Mouse (Mus musculus) neural tube, postnatal 0 days (tissue): Measurements from ENCODE around the gene Rab24. TPM values are rescaled to one million over a fixed set of nuclear protein-coding genes. Genes with fewer than 3 reads are reported as not detected.

ENCODE experiments used
- polyA plus RNA-seq: library from polyadenylated mRNA; unstranded; fragments of >200 nt; fragmentation: Nextera tagmentation; extraction: Ambion mirVana; gene quantifications from 2 replicates; pipeline ENCODE4 v1.2.1, GENCODE M21; 2015

The Rab24 gene
- 98.3 and 99.3 TPM in 2 replicates for polyA plus RNA-seq

DNA sequence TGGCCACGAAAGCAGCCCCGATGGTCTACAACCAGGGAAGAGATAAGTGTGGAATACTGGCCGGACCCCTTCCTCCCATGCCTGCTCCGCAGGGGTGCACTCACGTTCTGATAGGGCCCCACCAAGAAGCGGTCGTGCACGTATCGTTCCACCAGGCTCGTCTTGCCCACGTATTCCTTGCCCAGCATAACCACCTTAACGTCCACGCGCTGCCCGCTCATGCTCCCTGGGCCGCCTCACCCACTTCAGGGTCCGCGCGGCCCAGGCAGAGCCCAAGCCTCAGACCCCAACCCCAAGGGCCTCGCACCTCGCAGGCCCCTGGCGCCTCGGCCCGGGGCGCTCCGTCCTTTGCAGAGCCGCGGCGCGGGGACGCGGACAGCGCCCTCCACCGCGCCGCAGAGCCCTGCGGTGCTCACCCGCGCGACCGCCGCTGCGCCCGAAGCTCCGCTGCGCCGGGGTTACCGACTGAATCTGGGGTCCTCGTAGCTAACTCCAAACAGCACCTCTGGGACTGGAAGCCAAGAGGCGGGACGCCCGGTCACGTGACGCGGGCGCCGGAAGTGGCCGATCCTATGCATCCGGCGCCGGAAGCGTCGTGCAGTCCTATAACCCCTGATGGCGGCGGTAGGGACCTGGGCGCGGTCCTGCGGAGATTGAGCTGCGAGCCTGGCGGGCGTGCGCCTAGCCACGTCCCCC is at the start of gene Rab24:
Rab24 (minus strand) TSS at position 513 of the 696 bp plus-strand sequence.

DNA sequence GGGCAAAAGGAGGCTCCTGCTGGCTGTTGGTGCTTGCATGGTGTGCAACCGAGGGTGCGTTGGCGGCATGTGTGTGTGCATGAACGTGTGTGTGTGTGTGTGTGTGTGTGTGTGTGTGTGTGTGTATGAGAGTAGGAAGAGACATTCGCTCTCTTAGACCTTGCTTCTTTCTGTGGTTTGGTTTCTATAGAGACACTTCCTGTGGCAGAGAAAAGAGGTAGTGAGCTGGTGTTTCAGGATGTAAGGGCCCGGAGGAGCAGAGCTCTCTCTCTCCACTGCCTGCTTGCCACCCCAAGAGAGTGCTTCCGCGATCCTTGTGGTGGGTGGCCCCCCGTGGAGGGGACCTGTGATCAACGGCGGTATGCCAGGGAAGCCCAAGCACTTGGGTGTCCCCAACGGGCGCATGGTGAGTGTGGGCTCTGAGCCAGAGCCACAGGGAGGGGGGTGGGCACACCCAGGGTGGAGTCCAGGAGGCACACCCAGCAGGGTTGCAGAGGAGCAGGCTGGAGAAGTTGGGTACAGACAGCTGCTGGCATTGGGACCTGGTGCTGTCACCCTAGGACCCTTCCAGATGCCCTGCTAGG is 47.9 kb upstream of the Rab24 start, which contains the start of gene Rgs14:
Rgs14 (plus strand) TSS at position 202 of the 584 bp plus-strand sequence.

DNA sequence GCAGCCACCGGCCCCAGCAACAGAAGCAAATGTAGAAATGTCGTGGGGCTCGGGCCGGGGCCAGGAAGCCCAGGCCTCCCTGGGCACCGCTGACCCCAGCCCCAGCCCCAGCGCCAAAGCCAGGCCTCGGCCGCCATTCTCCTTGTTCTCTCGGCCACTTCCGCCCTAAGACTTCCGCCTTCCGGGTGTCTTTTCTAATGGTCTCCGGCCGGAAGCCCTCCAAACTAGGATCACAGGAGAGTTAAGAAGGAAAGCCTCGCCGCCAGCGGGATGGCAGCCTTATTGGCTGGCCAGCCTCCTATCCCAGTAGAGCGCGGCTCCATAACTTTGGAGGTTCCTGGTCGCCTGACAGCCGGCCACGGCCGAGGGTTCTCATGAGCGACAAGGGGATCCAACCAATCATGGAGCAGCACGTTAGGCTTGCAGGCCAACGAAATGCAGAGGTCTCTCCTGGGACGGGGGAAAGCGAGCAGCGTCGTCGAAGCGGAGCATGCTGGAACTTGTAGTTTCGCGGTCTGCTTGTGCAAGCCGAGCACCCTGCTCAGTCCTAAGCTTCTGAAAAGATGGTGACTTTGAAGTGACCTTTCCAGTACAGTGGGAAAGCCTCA is 40.8 kb upstream of the Rab24 start, which contains the start of gene Lman2:
Lman2 (minus strand) TSS at position 331 of the 608 bp plus-strand sequence.

DNA sequence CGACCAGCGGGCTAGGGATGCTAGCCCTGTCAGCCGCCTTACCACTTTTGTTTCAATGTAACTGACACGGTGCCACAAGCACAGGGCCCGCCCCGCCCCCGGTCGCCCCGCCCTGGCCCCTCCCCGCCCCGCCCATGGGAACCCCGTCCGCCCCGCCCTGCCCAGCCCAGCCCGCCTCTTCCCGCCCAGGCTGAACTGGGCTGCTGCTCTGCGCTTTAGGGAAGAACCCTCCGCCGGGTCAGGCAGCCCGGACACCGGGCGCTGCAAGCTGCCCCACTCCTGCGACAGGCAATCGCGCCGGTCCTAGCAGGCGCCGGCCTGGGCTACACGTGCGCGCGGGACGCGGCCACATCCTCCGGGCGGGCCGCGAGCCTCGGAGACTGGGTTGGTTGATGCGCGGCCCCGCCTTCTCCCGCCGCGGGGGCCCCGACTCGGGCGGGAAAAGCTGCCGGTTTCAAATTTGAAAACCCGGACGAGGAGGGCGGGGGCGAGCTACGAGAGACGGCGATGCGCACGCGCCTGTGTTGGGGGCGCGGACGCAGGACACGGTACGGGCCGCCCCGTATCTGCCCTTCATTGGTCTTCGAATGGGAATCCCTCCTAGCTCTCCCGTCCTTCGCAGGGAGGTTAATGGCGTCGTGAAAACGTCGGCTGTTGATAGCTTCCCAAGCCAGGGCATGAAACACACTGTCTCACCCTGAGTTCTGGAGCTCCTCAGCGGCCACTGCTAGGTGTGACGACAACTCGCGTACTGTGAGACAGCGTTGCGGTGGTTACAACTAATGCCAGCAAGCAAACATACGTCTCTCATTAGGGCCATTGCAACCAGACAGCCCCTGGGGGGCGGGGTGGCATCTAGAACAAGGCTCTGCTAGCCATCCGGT is 8.2 kb upstream of the Rab24 start, which contains the start of gene Mxd3:
Mxd3 (minus strand) TSS at position 141 of the 884 bp plus-strand sequence.

DNA sequence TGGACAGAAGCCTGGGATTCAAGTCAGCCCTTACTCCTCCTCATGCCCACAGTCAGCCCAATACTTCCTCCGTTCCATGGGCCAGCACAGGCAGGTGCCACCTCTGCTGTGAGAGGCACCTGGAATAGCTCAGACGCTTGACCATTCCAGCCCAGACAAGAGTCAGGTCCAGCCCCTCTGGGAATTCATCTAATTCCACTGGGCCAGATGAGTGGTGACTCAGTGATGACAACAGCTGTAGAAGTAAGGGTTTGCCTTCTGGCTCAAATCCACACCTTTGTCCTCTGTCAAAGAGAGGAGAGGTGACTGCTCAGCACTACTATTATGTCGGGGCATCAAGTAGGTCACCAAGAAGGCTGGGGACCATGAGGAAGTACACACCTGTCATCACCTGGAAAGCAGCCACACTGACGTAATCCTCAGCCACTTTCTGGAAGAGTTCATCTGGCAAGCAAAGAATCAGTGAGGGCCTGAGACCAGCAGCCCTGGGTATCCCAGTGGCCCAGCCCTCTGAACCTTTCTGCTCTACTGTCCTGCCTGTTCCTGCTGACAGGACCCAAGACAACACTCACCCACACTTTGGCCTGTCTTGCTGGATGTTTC is 1.7 kb downstream of the Rab24 start, which contains the start of gene Prelid1:
Prelid1 (plus strand) TSS at position 570 of the 603 bp plus-strand sequence.

Other genes with a start within 250 kb of the Rab24 start
- 12.2 and 13.9 TPM in 2 replicates for gene Uimc1, start 221.6 kb downstream of the Rab24 start, polyA plus RNA-seq
- gene Zfp346, start 216.6 kb downstream of the Rab24 start, polyA plus RNA-seq, result 23.9 and 26.7 TPM in 2 replicates
- gene Gm17617, start 188.4 kb downstream of the Rab24 start, polyA plus RNA-seq, result not detected in 2 replicates
- 1.4 and 1.7 TPM in 2 replicates for gene Fgfr4, start 169.3 kb downstream of the Rab24 start, polyA plus RNA-seq
- gene Nsd1, start 112.2 kb downstream of the Rab24 start, polyA plus RNA-seq, result 63.5 and 67.6 TPM in 2 replicates
- gene Prelid1, start 1.4 kb downstream of the Rab24 start, polyA plus RNA-seq, result 302 and 314 TPM in 2 replicates
- gene Mxd3, start 7.9 kb upstream of the Rab24 start, polyA plus RNA-seq, result 4.4 and 5.2 TPM in 2 replicates
- gene Lman2, start 40.8 kb upstream of the Rab24 start, polyA plus RNA-seq, result 34.2 and 36.2 TPM in 2 replicates
- gene Rgs14, start 47.8 kb upstream of the Rab24 start, polyA plus RNA-seq, result 0.52 and 0.63 TPM in 2 replicates
- gene Slc34a1, start 76.2 kb upstream of the Rab24 start, polyA plus RNA-seq, result not detected in 2 replicates
- 1.5 and 3.3 TPM in 2 replicates for gene Pfn3, start 93.3 kb upstream of the Rab24 start, polyA plus RNA-seq
- gene F12, start 104.8 kb upstream of the Rab24 start, polyA plus RNA-seq, result 0.11 and 0.63 TPM in 2 replicates
- 33.0 and 37.2 TPM in 2 replicates for gene Grk6, start 123.1 kb upstream of the Rab24 start, polyA plus RNA-seq
- gene Prr7, start 142.3 kb upstream of the Rab24 start, polyA plus RNA-seq, result 5.5 and 6.3 TPM in 2 replicates
- gene Dbn1, start 166.2 kb upstream of the Rab24 start, polyA plus RNA-seq, result 261 and 300 TPM in 2 replicates
- gene Pdlim7, start 191.7 kb upstream of the Rab24 start, polyA plus RNA-seq, result 141 and 174 TPM in 2 replicates
- gene Dok3, start 207.3 kb upstream of the Rab24 start, polyA plus RNA-seq, result 2.1 and 2.5 TPM in 2 replicates
- gene Ddx41, start 214.7 kb upstream of the Rab24 start, polyA plus RNA-seq, result 37.2 and 40.7 TPM in 2 replicates
- gene Fam193b, start 249.2 kb upstream of the Rab24 start, polyA plus RNA-seq, result 30.6 and 35.3 TPM in 2 replicates